Mouse (Mus musculus) liver, embryonic 11.5 days (tissue): Measurements from ENCODE around the gene Inf2. TPM values are rescaled to one million over a fixed set of nuclear protein-coding genes. Genes with fewer than 3 reads are reported as not detected.

ENCODE experiments used
- ATAC-seq: fragments of 200-750 bp; cut with Nextera tagmentation; replicated peaks from 2 replicates; pipeline ENCODE4 v1.8.0; 2017; ENCODE audit warnings: moderate number of reproducible peaks, mild to moderate bottlenecking, moderate TSS enrichment, moderate library complexity; ENCODE audit not compliant: low FRiP score
- DNase-seq: peaks from one replicate; pipeline ENCODE4 v3.0.0-alpha.2; 2017; ENCODE audit warnings: low spot score
- H3K27ac ChIP-seq: fragments of 300-500 bp; sonication (generic); 2 replicates; pipeline ENCODE4 v1.5.1; 2014; ENCODE audit warnings: mild to moderate bottlenecking, low read depth, low read length, control low read depth
- H3K27me3 ChIP-seq: fragments of 300-500 bp; sonication (generic); replicated peaks from 2 replicates; pipeline ENCODE4 v1.6.1; 2014; ENCODE audit warnings: low read length, mixed read lengths; ENCODE audit not compliant: control insufficient read depth, insufficient read depth
- H3K36me3 ChIP-seq: fragments of 300-500 bp; sonication (generic); 2 replicates; pipeline ENCODE4 v1.6.1; 2014; ENCODE audit warnings: mild to moderate bottlenecking, low read length, moderate library complexity, mixed read lengths; ENCODE audit not compliant: control insufficient read depth, insufficient read depth
- H3K4me1 ChIP-seq: fragments of 300-500 bp; sonication (generic); replicated peaks from 2 replicates; pipeline ENCODE4 v1.6.1; 2014; ENCODE audit warnings: low read length, mixed read lengths; ENCODE audit not compliant: control insufficient read depth, insufficient read depth
- H3K4me2 ChIP-seq: fragments of 300-500 bp; sonication (generic); 2 replicates; pipeline ENCODE4 v1.6.1; 2014; ENCODE audit warnings: mild to moderate bottlenecking, control low read depth, moderate library complexity
- H3K4me3 ChIP-seq: fragments of 300-500 bp; sonication (generic); 2 replicates; pipeline ENCODE4 v1.5.1; 2014; ENCODE audit warnings: low read depth, low read length, control low read depth
- H3K9ac ChIP-seq: fragments of 300-500 bp; sonication (generic); 2 replicates; pipeline ENCODE4 v1.6.1; 2014; ENCODE audit warnings: low read depth, low read length, control low read depth
- H3K9me3 ChIP-seq: fragments of 300-500 bp; sonication (generic); 2 replicates; pipeline ENCODE4 v1.6.1; 2016; ENCODE audit warnings: low read length, inconsistent platforms, mixed read lengths; ENCODE audit not compliant: control insufficient read depth
- WGBS: fragments of 180-500 bp; shearing (Covaris S2); extraction: QIAGEN DNeasy Blood & Tissue Kit; methylation state at CpG from one replicate; pipeline ENCODE4 v1.1.7; 2014; 5-methylcytosine and 5-hydroxymethylcytosine counted together
- polyA plus RNA-seq: library from polyadenylated mRNA; unstranded; fragments of >200 nt; fragmentation: Nextera tagmentation; extraction: Ambion mirVana; gene quantifications from 2 replicates; pipeline ENCODE4 v1.2.1, GENCODE M21; 2014

Inf2 gene
- polyA plus RNA-seq, 1 experiment from 2014 or later = 6.5 TPM

DNA sequence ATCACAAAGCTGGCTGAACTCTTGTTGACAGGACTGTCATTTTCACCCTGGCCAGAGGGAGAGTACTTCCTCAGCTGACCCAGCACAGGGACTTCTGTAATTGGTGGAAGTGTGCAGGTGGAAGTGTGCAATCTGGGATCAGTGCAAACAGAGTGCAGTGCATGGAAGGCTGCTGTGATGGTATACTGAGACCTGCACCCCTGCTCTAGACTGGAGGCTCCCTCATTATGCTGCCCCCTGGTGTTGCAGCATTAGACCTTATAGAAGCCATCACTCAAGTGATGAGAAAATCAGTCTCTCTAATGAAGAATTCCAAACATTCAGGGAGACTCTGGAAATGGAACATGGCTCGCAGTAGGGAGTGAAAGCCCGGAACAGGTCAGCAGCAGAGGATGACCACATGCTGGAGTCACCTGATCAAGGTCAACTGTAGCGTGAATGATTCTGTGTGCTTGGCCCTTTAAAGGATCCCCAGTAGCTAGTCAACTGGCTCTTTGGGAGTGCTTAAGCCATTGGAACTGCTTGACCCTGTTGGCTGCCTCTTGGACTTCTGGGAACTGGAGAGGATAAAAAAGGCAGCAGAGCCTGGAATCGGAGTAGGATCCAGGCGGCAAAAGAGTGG, 28.3 kb upstream of the Inf2 start:
- Histone ChIP-seq H3K4me3 (no peak overlapping the region), H3K27ac (0 out of 2 replicates have a peak overlapping the region, but pooled peaks have one; percentile 16), H3K36me3 (no peaks in the 10 kb centered on the region), H3K9me3 (no peaks in the 10 kb centered on the region), H3K9ac (no peak overlapping the region), H3K27me3 (no peaks in the 10 kb centered on the region), H3K4me1 (no peaks in the 10 kb centered on the region; the same call in 1 of the 2 replicates), H3K4me2 (no peak overlapping the region)
- 66% methylated on average over 4 of the region's 5 CpGs for WGBS
- ATAC-seq = no peak
- DNase-seq = no peak

- H3K4me2 ChIP-seq = no peak overlapping the region
- no peak overlapping the region for H3K4me3 ChIP-seq
- no peaks in the 10 kb centered on the region for H3K36me3 ChIP-seq
- H3K27ac ChIP-seq = no peak overlapping the region
- WGBS = 70% methylated on average over 3 of the region's 3 CpGs
- H3K9ac ChIP-seq = no peak overlapping the region
- no peaks in the 10 kb centered on the region for H3K9me3 ChIP-seq
- H3K4me1 ChIP-seq = no peaks in the 10 kb centered on the region; the same call in 1 of the 2 replicates
- no peak for DNase-seq
- no peak for ATAC-seq
- no peaks in the 10 kb centered on the region for H3K27me3 ChIP-seq
These were observed 27.4 kb upstream of the Inf2 start for GRCm38 (mm10) chr12:112561163-112561562.

GRCm38 (mm10) chr12:112562462-112562861, 26.1 kb upstream of the Inf2 start:
- no peak overlapping the region for H3K27ac ChIP-seq
- H3K4me3 ChIP-seq = no peak overlapping the region
- no peak overlapping the region for H3K9ac ChIP-seq
- ATAC-seq (no peak), DNase-seq (no peak)
- H3K4me2 ChIP-seq = no peak overlapping the region
- no peaks in the 10 kb centered on the region; the same call in 1 of the 2 replicates for H3K4me1 ChIP-seq
- no peaks in the 10 kb centered on the region for H3K36me3 ChIP-seq
- H3K9me3 ChIP-seq = no peaks in the 10 kb centered on the region
- H3K27me3 ChIP-seq = no peaks in the 10 kb centered on the region
- 61% methylated on average over 5 of the region's 5 CpGs for WGBS

GRCm38 (mm10) chr12:112563011-112563410, 25.6 kb upstream of the Inf2 start:
- ATAC-seq (no peak), DNase-seq (no peak)
- H3K9ac ChIP-seq = no peak overlapping the region
- no peaks in the 10 kb centered on the region; the same call in 1 of the 2 replicates for H3K4me1 ChIP-seq
- H3K36me3 ChIP-seq = no peaks in the 10 kb centered on the region
- no peak overlapping the region for H3K4me2 ChIP-seq
- 79% methylated on average over 6 of the region's 6 CpGs for WGBS
- H3K4me3 ChIP-seq = no peak overlapping the region
- no peaks in the 10 kb centered on the region for H3K27me3 ChIP-seq
- H3K27ac ChIP-seq = no peak overlapping the region
- H3K9me3 ChIP-seq = no peaks in the 10 kb centered on the region

DNA sequence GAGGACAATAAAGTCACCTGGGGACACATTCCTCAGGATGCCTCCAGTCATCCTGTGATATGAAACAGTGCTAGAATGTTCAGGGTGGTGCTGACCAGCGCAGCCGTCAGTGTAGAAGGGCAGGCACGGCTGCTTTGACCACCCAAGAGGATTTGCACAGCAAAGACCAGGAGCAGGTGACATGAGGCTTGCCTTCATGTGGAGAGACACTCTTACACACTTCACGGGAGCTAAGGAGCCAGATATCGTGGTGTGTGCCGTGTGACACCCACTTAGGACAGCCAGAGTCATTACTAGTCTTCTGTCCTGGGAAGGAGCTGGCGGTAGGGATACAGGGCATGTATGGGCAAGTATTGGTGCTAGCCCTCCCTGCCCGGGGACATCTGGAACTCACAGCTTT, 18.4 kb upstream of the Inf2 start:
- ATAC-seq (no peak), DNase-seq (no peak)
- Histone ChIP-seq H3K4me3 (no peak overlapping the region), H3K27me3 (no peaks in the 10 kb centered on the region), H3K9ac (no peak overlapping the region), H3K27ac (no peak overlapping the region), H3K9me3 (no peaks in the 10 kb centered on the region), H3K4me2 (no peak overlapping the region), H3K36me3 (no peaks in the 10 kb centered on the region), H3K4me1 (no peaks in the 10 kb centered on the region)
- WGBS = 79% methylated on average over 8 of the region's 8 CpGs

- Histone ChIP-seq H3K36me3 (no peaks in the 10 kb centered on the region), H3K4me3 (no peak overlapping the region), H3K9me3 (no peaks in the 10 kb centered on the region), H3K27ac (no peak overlapping the region), H3K9ac (no peak overlapping the region), H3K27me3 (no peaks in the 10 kb centered on the region), H3K4me2 (no peak overlapping the region), H3K4me1 (no peaks in the 10 kb centered on the region; the same call in 1 of the 2 replicates)
- ATAC-seq = no peak
- DNase-seq = no peak
- WGBS = 61% methylated on average over 6 of the region's 6 CpGs
These were observed 17.5 kb upstream of the Inf2 start for GRCm38 (mm10) chr12:112571064-112571463.

DNA sequence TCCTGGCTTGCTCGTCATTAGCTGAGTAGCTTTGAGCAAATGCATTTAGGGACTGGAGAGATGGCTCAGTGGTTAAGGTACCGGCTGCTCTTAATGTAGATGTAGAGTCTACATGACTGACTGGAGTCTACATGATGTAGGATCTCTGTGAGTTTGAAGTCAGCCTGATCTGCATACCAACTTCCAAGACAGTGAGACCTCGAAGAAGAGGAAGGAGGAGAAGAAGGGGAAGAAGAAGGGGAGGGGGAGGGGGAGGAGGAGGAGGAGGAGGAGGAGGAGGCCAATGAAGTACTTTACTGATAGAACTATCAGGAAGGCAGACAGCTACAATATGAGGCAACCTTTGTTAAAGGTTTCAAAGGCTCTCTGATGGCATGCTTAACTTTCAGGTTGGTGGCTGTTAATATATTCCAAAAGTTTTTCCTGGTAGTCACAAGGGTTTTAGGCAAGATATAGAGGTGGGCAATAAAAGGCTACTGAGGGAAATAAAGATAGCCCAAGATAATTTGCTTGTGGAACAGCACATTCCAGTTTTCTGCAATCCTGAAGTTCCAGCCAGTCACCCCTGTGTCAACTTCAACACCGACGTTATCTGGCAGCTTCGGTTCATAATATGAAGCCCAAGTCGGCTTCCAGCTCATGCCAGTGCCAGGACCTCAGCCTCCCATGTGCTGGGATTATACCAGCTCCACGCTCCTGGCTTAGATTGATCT, 13.2 kb upstream of the Inf2 start:
- no peak overlapping the region for H3K4me2 ChIP-seq
- no peak for DNase-seq
- 58% methylated on average over 8 of the region's 8 CpGs for WGBS
- no peaks in the 10 kb centered on the region for H3K9me3 ChIP-seq
- peaks cover 19% of the 10 kb centered on the region for H3K4me1 ChIP-seq
- no peak overlapping the region for H3K9ac ChIP-seq
- no peak overlapping the region for H3K4me3 ChIP-seq
- ATAC-seq = no peak
- H3K36me3 ChIP-seq = no peaks in the 10 kb centered on the region
- H3K27ac ChIP-seq = no peak overlapping the region
- H3K27me3 ChIP-seq = no peaks in the 10 kb centered on the region

- DNase-seq = no peak
- ATAC-seq = peak; percentile 14; the same call in 1 of the 2 replicates
- H3K4me3 ChIP-seq = no peak overlapping the region
- peak overlapping the region; percentile 71; the same call in 1 of the 2 replicates for H3K27ac ChIP-seq
- H3K27me3 ChIP-seq = no peaks in the 10 kb centered on the region
- H3K9me3 ChIP-seq = no peaks in the 10 kb centered on the region
- peaks cover 19% of the 10 kb centered on the region for H3K4me1 ChIP-seq
- no peaks in the 10 kb centered on the region for H3K36me3 ChIP-seq
- 0 out of 2 replicates have a peak overlapping the region, but pooled peaks have one; percentile 18 for H3K4me2 ChIP-seq
- WGBS = 40% methylated on average over 6 of the region's 6 CpGs
- H3K9ac ChIP-seq = peak overlapping the region; percentile 30; the same call in 1 of the 2 replicates
These were observed 12.2 kb upstream of the Inf2 start for GRCm38 (mm10) chr12:112576341-112576740.
